Mouse (Mus musculus) embryonic fibroblast, embryonic 13.5 days (primary cell): Measurements from ENCODE around the gene Rpl23a.

ENCODE experiments used
- CTCF ChIP-seq: IDR thresholded peaks from 2 replicates; pipeline ENCODE4 v1.5.1; 2011; ENCODE audit warnings: mild to moderate bottlenecking, control low read depth, low read length, moderate library complexity, borderline replicate concordance; ENCODE audit not compliant: insufficient read depth
- POLR2A ChIP-seq: IDR thresholded peaks from 2 replicates; pipeline ENCODE4 v1.6.1; 2011; ENCODE audit warnings: low read depth, mild to moderate bottlenecking, control low read depth, low read length, moderate library complexity

GRCm38 (mm10) chr11:78180081-78180761, 3.2 kb downstream of the Rpl23a start:
- TF ChIP-seq CTCF (no peak), POLR2A (no peak; the same call in none of the 2 replicates)
